Mouse (Mus musculus) liver, embryonic 14.5 days (tissue): Measurements from ENCODE around the gene Rab40b.
"Not testable (repeated sequence)": the region's sequence is repeated elsewhere in the genome, so short reads cannot be mapped to it uniquely, and the experiment has no call there.

ENCODE experiments used
- CTCF ChIP-seq: IDR thresholded peaks from 2 replicates; pipeline ENCODE4 v1.5.1; 2016; ENCODE audit warnings: antibody characterized with exemption, low read depth, control low read depth
- EP300 ChIP-seq: IDR thresholded peaks from 2 replicates; pipeline ENCODE4 v1.6.1; 2016; ENCODE audit warnings: antibody characterized with exemption, low read depth

DNA sequence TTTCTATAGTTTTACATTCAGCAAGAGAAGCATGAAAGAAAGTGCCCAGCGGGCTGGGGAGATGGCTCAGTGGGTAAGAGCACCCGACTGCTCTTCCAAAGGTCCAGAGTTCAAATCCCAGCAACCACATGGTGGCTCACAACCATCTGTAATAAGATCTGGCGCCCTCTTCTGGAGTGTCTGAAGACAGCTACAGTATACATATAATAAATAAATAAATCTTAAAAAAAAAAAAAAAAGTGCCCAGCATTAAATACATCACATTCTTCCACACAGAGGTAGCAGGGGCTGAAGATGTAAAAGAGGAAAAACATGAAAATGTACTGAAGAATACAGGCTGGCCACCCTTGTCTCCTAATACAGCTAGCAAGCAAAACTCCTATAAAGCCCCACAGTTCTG, 39.3 kb downstream of the Rab40b start:
- TF ChIP-seq CTCF, result 0 out of 2 replicates have a peak, but pooled peaks have one; percentile 23
- TF ChIP-seq EP300, result not testable (repeated sequence)
